Mouse (Mus musculus): ENCODE measurements around the gene Pard3. TPM values are rescaled to one million over a fixed set of nuclear protein-coding genes. Genes with fewer than 3 reads are reported as not detected.

The Pard3 gene
- total RNA-seq, 2 experiments from 2014 or later: 25.8 to 27.3 TPM

DNA sequence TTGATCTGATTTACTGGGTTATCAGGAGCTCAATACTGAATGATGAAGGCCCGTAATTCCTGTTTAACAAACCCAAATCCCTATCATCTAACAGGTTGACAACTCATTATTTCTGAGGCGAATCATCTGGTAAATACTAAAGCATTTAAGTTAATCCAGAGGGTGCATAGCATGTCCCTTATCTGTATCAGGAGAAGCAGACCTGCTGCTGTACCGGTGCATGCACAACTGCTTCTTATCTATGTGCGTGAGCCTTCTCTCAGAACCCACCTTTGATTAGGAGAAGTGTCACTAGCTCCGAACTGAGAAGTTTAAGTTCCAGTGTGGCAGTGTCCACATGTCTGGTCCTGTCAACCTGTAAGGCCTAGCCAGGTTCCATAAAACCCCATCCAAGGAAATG is 499.9 kb downstream of the Pard3 start:
- no peak for DNase-seq
- intact Hi-C loops (cut with DNase I): no loop called here

DNA sequence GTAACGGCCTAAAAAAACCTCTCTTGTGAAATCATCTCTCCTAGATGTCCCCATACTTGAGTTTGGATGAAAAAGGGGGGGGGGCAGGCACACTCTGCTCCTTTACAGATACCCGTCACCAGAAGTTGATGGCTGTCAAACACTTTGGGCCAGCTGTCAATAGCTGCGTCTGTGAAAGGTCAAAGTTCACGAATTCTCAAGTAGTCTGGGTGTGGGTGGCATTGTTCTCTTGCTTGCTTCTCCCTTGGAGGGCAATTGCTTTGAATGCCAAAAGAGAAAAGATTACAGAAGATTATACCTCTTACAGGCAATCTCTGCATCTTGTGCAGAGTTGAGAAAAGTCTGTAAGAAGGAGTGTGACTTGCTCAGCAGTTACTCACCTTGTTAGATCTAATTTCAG is 500.7 kb downstream of the Pard3 start:
- intact Hi-C loops (cut with DNase I): no loop called here
- no peak for DNase-seq

DNA sequence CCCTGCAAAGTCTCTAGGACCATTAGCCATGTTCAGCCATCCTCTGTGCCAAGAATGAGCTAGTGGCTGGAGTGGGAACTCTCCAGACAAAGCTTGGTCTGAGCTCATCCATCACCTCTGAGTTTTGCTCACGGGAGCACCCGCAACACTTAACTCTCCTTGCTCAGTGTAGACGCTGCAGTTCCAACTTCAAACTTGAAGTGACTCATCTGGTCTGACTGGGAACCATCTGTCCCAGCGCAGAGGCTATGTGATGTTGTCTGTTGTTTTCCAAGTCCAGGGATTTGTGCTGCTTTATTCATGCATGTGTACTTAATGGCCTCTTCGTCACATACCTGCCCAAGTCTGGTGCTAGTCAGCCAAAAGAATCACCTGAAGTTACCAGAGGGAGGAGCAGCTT is 505.5 kb downstream of the Pard3 start:
- intact Hi-C loops (cut with DNase I): no loop called here
- no peak for DNase-seq

DNA sequence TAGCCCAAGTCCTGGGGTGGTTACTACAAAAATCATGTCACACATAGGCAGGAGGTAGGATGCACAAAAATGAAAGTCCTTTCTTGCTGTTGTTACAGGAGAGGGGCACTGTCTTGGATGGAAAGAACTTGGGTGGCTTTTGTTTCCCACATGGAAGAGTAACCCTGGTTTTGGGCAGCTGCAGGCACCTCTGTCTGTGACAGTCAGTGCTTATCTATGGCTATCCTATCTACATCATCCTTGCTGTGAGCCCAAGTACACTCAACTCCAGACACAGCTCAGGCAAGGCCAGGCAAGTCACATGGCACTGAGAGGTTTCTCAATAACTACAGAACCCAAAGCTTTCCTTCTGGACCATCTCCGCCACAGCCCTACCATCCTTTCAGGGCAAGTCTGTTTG is 506.8 kb downstream of the Pard3 start:
- intact Hi-C loops (cut with DNase I): no loop called here
- no peak for DNase-seq

DNA sequence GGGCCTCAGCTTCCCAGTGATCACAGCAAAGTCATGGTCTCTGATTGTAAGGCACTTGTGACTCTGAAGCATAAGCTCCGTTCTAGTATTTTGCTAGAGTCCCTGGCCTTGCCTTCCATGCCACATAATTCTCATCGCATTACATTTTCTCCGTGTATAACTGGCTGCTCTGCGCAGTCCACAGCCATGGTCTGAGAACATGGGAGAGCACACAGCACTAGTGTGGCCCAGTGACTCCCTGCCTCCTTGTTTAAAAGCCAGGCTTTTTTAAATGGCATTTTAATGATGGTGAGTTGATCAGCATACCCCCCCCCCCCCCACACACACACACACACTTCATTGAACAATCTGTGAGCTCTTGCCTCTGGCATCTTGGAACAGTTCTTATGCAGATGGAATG is 508.8 kb downstream of the Pard3 start:
- intact Hi-C loops (cut with DNase I): no loop called here
- no peak for DNase-seq

DNA sequence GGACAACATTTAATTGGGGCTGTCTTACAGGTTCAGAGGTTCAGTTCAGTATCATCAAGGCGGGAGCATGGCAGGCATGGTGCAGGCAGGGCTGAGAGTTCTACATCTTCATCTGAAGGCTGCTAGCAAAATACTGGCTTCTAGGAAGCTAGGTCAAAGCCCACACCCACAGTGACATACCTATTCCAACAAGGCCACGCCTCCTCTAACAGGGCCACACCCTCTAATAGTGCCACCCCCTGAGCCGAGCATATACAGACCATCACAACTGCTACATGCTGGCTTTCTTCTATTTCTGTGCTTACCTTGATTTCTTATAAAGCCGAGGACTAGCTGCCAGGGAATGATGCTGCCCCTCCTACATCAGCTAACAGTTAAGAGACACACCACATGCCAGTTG is 513.0 kb downstream of the Pard3 start:
- no peak for DNase-seq
- intact Hi-C loops (cut with DNase I): no loop called here

DNA sequence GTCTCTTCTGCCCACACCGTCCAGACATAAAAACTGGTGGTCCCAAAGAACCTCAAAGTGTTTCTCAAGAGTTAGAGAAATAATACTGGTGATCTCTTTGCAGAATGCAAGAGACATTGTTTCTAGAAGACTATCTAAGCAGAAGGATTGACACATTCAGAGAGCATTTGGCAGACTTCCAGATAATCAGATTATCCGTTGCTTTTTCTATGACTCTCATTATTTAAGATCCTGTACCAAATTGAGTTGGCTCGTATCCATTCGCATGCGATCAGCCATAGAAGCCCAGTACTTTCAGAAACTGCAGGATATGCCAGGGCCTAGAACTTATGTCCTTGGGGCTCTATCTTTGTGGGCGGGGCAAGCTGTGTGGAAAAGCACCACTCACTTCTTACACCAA is 514.0 kb downstream of the Pard3 start:
- no peak for DNase-seq
- intact Hi-C loops (cut with DNase I): no loop called here

DNA sequence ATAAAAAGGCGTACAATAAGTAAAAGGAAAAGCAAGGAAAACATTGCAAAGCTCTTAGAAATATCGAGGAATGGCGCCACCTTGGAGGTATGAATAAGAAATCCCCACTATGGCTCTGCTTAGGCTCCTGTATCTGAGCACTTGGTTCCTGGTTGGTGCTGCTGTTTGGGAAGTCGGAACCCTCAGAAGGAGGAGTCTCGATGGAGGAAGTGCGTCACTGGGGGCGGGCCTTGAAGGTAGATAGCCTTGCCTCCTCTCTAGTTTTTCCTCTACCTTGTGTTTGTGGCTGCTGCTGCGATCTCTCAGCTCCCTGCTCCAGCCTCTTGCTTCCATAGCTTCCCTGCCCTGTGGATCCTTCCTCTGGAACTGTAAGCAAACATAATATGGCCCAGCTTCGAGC is 515.7 kb downstream of the Pard3 start:
- intact Hi-C loops (cut with DNase I): no loop called here
- DNase-seq: no peak

DNA sequence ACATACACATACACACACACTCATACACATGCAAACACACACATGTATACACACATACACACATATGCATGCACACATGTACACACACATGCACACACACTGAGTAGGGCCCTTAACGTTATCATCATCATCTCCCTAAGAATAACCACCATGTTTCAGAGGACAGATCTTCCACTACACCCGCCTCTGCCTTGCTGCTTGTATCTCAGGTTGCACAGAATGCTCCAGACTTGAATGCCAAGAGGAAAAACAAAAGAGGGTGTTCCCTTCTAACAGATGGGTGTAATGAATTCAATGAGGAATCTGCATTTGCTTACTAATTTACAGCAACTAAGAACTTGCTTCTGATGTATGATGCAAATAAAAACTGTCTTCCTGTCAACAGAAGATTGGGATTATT is 519.7 kb downstream of the Pard3 start:
- intact Hi-C loops (cut with DNase I): no loop called here
- DNase-seq: no peak

DNA sequence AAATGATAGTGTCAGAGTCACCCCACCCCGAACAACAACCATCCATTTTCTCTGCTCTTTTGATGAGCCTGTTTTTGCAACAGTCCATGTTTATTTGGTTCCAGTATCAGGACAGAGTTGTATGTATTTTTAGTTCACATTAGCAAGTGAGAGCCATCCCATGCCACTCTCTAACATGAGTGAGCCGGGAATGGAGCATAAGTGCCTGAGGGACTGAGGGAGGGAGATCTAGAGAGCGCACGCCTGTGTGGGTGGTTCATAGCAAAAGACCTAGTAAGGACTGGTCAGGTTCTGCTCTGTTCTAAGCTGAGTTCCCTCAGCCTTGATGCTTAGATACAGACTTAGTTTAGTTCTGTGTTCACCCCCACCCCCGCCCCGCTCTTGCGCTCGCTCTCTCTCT is 521.9 kb downstream of the Pard3 start:
- intact Hi-C loops (cut with DNase I): loop anchor here (5.0 kb wide), 2 partner anchors 148 to 772 kb away; partner anchors contain the start of gene Nrp1
- no peak for DNase-seq

DNA sequence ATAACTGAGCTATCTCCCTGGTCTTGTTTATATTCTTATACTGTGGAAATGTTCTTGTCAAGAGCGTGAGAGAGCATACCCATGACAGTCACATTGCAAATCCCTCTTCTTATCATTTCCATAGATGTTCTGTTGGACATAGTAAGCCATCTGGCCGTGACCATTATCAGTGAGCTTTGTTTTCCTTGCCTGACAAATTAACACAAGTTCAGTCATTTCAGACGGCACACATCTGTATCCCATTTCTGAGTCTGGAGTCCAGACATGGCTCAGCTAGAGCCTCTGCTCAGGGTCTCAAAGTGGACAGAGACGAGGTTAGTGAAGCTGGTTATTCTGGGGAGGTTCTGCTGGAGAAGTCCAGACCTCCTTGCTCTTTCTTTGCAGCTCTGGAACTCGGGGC is 523.0 kb downstream of the Pard3 start:
- intact Hi-C loops (cut with DNase I): loop anchor here (5.0 kb wide), 2 partner anchors 149 to 771 kb away; partner anchors contain the start of gene Nrp1
- no peak for DNase-seq

DNA sequence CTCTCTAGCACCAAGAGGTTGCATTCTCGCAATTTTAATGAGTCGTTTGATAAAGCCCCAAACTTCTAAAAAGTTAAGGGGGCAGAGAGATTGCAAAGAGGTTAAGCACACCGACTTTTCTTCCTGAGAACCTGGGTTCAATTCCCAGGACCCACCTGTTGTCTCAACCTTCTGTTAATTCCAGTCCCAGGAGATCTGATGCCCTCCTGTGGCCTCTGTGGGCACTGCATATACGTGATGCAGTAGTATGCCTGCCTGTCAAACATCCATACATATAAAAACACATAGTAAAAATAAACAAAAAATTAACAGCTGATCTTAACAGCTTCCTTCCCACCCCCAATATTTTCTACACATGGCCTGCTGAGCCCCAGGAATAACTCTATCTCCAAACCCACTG is 524.6 kb downstream of the Pard3 start:
- intact Hi-C loops (cut with DNase I): loop anchor here (2.0 to 5.0 kb wide), 3 partner anchors 151 to 769 kb away; partner anchors contain the start of gene Nrp1

DNA sequence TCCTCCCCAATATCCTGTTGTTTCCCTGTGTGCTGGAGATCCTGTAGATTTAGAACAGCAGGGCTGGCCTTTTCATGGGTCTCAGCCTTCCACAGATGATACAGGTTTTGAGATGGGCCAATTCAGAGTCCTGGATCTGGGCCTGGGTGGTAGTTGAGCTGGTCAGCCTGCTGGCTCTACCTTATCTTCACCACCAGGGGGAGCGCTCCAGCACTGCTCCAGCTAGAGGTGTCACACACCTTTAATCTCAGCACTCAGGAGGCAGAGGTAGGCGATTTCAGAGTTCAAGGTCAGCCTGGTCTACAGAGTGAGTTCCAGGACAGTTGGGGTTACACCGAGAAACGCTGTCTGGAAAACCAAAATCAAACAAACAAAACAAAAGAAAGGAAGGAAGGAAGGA is 525.6 kb downstream of the Pard3 start:
- intact Hi-C loops (cut with DNase I): loop anchor here (2.0 to 5.0 kb wide), 3 partner anchors 152 to 768 kb away; partner anchors contain the start of gene Nrp1
- peak; percentile 39 to 40 for DNase-seq

More for the DNA sequence above, 524.6 kb downstream of the Pard3 start:
- no peak for DNase-seq

DNA sequence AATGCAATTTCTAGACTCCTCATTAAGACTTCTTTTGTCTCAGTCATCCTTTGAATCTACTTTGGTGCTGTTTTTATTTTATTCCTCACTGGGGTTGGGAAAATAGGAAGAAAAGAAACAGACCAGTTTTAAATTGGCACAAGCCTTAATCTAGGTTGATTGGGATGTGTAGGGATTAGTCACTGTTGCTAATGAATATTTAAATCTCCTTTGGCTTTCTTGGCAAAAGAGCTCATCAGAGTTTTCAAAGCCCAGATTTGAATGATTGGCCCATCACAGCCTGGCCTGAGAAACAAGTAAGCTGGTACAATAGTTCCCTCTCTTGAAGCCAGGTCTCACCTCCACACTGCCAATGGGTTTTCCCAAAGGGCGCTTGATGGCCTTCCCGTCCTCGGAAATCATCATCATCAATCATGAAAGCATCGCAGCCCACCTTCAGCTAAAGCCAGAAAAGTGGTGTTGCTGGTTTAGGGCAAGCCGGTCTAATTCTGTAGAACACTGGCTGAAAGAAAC is 527.0 kb downstream of the Pard3 start:
- DNase-seq: no peak
- intact Hi-C loops (cut with DNase I): no loop called here

DNA sequence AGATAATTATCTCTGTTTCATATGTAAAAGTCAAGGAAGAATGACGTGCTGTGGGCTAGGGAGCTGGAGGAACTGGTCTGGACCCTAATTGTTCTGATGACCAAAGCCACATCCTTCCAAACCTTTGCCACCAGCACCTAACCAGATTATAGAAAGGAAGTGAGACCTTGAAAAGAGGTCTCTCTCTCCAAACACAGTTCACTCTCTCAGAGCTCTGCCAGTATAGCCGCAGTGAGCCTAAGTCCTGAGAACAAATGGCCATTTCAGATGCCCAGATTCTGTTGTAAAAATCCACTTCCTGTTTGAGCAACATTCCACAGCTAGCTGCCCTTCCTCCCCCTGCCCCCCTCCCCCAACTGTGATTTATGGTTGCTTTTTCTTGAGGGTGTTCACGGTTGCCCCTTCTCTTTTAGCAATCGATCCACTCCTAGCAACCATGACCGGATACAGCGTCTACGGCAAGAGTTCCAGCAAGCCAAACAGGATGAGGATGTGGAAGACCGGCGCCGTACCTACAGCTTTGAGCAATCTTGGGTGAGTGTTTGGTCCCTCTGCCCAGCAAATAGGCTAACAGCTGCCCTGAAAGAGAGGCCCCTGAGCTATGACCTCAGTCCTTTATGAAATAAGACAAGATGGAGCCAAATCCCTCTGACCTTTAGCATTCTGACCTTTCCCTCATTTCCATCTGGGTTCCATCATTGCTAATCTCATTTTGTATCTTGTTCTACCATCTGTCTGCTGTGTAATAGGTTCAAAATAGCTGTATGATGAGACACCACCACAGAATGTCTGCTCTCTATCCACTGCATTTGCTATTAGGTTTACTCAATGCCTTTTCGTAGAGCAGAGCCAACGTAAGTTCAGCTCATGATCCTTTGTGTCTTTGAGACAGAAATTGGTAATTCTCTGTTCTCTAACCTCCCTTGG is 529.2 kb downstream of the Pard3 start:
- intact Hi-C loops (cut with DNase I): no loop called here
- no peak for DNase-seq

DNA sequence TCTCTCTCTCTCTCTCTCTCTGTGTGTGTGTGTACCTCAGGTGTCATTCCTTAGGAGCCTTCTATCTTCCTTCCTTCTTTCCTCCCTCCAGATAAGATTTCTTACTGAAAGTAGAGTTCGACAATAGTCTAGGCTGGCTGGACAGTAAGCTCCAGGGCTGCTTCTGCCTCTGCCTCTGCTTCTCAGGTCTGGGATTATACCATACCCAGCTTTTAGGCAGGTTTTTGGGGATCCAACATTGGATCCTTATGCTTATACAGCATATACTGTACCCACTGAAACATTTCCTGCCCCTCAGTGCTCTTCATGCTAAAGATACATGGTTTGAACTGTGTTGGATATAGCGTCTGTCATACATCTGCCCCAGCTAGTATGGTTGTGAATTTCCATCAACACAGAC is 536.9 kb downstream of the Pard3 start:
- intact Hi-C loops (cut with DNase I): no loop called here
- DNase-seq: no peak

DNA sequence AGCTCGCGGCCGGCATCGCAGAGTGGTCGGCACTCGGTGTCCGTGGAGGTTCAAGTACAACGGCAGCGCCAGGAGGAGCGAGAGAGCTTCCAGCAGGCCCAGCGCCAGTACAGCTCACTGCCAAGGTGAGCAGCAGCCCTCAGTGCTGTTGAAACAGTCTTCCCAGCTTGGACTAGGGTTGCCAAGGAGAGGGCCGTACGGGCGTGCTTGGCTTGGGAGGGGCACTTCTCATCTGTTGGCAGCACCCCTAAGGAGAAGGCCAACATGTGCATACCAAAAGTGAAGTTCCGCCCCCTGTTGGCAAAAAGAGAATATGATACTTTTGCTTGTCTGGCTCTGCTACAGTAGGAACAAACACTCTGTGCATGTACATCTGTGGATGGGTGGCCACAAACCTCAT is 539.4 kb downstream of the Pard3 start:
- intact Hi-C loops (cut with DNase I): no loop called here
- DNase-seq: peak; percentile 62 to 66

DNA sequence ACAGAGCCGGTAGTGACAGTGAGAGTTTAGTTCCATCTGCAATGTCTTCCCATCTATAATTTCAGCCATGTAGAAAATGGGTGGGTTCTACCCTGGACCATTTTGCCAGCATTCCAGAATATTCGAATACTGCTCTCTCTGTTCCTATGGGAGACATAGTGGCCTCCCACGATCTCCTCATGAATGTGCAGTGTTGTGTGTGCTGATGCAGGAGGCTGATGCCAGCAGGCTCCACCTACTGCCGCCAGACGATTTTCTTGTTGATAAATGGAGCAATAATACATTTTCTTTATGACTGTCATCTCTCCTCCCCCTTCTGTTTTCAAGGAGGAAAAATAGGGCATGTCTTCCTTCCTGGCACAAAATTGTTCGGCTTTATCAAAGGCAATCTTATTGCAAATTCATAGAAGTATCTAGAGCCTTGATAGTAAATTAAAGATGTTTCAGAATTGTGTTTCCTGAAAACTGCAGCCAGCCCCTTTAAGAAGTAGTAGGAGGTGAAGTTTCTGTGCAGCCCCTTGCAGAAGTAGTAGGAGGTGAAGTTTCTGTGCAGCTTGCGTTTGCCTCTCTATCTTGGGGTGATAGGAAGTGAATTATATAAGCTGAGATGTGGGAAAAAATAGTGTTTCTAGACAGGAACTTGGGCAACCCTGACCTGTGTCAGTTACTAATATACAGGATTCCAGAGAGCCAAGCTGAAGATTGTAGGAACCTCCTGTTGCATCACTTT is 545.0 kb downstream of the Pard3 start:
- no peak for DNase-seq
- intact Hi-C loops (cut with DNase I): no loop called here

DNA sequence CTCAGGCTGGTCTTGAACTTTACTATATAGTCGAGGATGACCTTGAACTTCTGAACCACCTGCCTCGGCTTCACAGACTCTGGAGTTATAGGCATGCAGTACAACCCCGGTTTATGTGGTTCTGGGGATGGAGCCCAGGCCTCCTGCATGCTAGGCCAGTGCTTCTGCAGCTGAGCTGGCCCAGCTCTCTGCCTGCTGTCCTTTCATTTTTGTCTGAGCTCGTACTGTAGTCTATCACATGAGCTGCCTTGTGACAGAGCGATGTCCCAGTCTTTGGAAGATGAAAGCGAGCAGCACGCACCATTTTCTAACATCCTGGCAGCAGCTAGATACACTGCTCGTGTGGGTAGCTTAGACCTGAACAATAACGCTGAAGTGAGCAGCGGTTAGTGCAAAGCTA is 545.6 kb downstream of the Pard3 start:
- no peak for DNase-seq
- intact Hi-C loops (cut with DNase I): no loop called here

DNA sequence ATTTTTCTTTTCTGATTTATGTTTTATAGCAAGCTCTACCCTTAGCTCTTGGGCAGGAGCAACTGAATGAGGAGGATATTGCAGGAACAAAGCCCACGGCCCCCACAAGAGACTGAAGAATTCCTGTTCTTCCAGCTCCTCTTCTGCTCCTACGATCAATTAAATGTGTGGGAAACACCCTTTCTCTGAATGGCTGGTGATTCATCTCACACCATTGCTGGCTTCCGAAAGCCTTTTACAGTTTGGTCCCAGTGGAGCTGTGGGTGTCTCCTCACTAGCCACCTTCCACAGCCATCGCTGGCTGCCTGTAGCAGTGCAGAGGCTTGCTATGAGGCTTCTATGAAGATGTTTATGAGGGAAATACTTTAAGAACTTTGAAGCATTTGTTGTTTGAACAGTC is 550.5 kb downstream of the Pard3 start:
- intact Hi-C loops (cut with DNase I): no loop called here
- no peak for DNase-seq

DNA sequence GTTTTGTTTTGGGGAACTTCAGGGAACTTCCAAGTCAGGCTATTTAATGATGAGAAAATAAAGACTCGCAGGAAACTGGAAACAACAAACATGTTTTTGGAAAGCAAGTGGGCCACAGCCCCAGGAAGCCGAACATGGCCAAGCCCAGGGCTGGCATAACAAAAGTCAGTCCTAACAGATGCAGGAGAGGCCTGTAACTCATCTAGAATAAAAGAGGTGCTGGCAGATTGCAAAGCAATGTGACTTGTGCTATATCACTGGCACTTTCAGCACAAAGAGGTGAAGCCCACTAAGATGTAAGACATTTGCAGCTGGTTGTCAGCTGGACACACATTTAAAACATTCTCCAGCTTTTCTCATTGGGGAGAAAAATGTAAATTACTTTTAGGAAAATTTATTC is 553.0 kb downstream of the Pard3 start:
- DNase-seq: no peak
- intact Hi-C loops (cut with DNase I): no loop called here

Data from gastrocnemius, postnatal 36 days (tissue).